Mouse (Mus musculus) Patski (cell line): ENCODE results near the gene Zfp704. TPM values are rescaled to one million over a fixed set of nuclear protein-coding genes. Genes with fewer than 3 reads are reported as not detected.

Experiments used
- ATAC-seq: fragments of 100-300 bp; one replicate; pipeline ENCODE4 v1.8.0; 2021
- CTCF ChIA-PET: fragments of 350-600 bp; sonication (Branson Sonifier 250); formaldehyde crosslinking; loops from one replicate; lab custom pipeline; 2022; ENCODE audit warnings: inconsistent platforms; lab: Charles Lee
- POLR2A ChIA-PET: fragments of 350-600 bp; sonication (Branson Sonifier 250); formaldehyde crosslinking; loops from one replicate; lab custom pipeline; 2022; ENCODE audit warnings: antibody characterized with exemption, inconsistent platforms; lab: Charles Lee
- DNase-seq: peaks from one replicate; pipeline ENCODE4 v3.0.0-alpha.2; 2011; ENCODE audit warnings: low read depth, low spot score
- H3K27me3 ChIP-seq: fragments of 371-371 bp; one replicate; pipeline ENCODE4 v1.5.1; 2021
- CTCF ChIP-seq: fragments of 100-300 bp; IDR thresholded peaks from one replicate; pipeline ENCODE4 v1.5.1; 2021
- in situ Hi-C: fragments of 300-500 bp; cut with MboI; formaldehyde crosslinking; loops from 3 replicates; pipeline ENCODE4 v1.11.1; 2018; ENCODE audit warnings: low pct_unique_long_range_greater_than_20kb, mixed read lengths
- polyA plus RNA-seq: library from polyadenylated mRNA; unstranded; gene quantifications from one replicate; pipeline ENCODE4 v1.2.3, GENCODE M21; 2021

Gene Zfp704
- polyA plus RNA-seq, 1 experiment from 2014 or later: 24.8 TPM

DNA sequence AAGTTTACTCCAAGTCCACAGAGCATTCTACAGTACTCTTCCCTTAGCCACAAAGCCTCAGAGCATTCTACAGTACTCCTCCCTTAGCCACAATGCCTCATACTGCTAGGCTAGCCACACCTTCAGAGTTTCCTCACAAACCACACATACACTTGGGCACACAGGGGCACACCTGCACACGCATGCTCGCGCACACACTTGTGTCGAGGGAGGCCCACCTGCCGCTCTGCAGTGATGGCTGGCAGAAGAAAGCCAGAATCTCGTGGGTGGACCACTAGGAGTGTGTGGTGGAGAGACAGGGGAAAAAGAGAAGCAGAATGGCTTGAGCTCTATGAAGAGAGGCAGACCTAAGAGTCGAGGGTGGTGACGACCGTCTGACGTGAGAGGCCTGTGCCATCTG lies 97.7 kb downstream of the Zfp704 start:
- ChIA-PET POLR2A (interaction anchor here (0.7 to 3.2 kb wide), 2 partner anchors 9 to 12 kb away, joined by 5 to 12 read pairs; no protein-coding TSS in a partner anchor), CTCF (interaction anchor here (1.1 to 1.2 kb wide), 2 partner anchors 9 to 11 kb away, joined by 3 read pairs; no protein-coding TSS in a partner anchor)
- ATAC-seq: no peak
- DNase-seq: no peak
- H3K27me3 ChIP-seq: no peaks in the 10 kb centered on the region
- no peak for TF ChIP-seq CTCF
- in situ Hi-C loops: no loop called here

DNA sequence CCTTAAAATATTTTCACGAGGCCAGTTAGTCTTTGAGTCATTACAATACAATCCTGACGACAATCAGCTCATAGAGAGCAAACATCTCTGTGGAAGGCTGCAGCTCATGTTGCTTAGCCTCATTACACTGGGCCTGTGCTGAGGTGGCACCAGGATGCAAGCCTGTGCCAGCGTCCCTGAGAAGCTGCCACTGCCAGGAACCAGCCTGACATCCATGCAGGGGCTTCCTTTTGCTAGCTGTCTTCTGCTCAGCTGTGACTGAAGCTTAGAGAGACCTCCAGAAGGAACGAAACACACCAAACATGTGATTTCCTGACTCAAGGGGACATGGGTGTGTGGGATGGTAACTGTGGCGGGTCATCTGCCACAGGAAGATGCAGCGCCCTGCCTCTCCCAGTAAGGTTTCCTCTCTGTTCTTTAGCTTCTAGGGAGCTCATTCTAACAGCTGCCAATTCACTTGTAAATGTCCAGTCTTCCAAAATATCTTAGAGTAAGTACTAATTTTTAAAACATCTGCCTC lies 104.1 kb downstream of the Zfp704 start:
- ATAC-seq (no peak), DNase-seq (no peak)
- no peaks in the 10 kb centered on the region for H3K27me3 ChIP-seq
- POLR2A ChIA-PET: interaction anchor here (0.6 kb wide), 1 partner anchor 885 kb away, joined by 3 read pairs; no protein-coding TSS in a partner anchor
- no peak for TF ChIP-seq CTCF
- in situ Hi-C loops: no loop called here
- CTCF ChIA-PET: interaction anchor here (1.1 to 1.2 kb wide), 3 partner anchors 42 to 248 kb away, joined by 3 read pairs; no protein-coding TSS in a partner anchor

DNA sequence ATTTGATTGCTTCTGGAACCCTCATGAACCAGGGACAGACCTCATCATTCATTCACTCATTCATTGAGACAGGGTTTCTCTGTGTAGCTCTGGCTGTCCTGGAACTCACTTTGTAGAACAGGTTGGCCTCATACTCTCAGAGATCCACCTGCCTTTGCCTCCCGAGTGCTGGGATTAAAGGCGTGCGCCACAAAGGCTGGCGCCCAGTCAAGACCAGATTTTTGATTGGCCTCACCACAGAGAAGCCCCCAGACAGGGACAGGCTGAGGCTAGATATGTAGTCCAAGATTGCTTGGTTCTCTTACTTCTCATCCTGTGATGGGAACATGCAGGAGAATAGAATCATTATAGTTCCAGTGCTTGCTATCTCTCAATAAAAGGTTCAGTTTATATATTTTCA lies 105.5 kb downstream of the Zfp704 start:
- POLR2A ChIA-PET: interaction anchor here (0.6 kb wide), 2 partner anchors 82 to 131 kb away, joined by 3 to 4 read pairs; no protein-coding TSS in a partner anchor
- no peak for DNase-seq
- CTCF ChIA-PET: interaction anchor here (1.8 to 2.9 kb wide), 2 partner anchors 9 to 11 kb away, joined by 4 to 11 read pairs; no protein-coding TSS in a partner anchor
- ATAC-seq: no peak
- no peaks in the 10 kb centered on the region for H3K27me3 ChIP-seq
- TF ChIP-seq CTCF: no peak
- in situ Hi-C loops: no loop called here

DNA sequence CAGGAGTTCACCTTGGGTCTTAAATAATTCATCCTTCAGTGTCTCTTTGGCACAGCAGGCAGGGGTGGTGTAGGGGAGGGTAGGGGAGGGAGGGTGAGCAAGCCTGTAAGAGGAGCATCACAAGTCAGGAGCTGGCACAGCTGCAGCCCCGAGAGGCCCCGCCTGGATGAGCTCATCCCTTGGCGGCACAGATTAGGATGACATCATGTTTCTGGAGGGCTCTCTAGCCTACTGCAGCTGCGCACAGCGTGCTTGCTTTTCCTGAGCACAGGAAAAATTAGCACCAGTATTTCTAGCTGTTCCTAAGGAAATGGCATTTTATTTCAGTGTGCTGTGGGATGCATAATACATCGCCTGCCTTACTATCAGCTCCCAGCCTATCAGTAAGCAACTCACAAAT lies 109.2 kb downstream of the Zfp704 start:
- in situ Hi-C loops: no loop called here
- DNase-seq (peak; percentile 94), ATAC-seq (peak; percentile 97)
- POLR2A ChIA-PET: interaction anchor here (0.9 kb wide), 1 partner anchor 165 kb away, joined by 3 read pairs; no protein-coding TSS in a partner anchor
- CTCF ChIA-PET: interaction anchor here (0.6 to 1.1 kb wide), 2 partner anchors 12 to 16 kb away, joined by 3 read pairs; no protein-coding TSS in a partner anchor
- TF ChIP-seq CTCF: no peak
- H3K27me3 ChIP-seq: no peaks in the 10 kb centered on the region

DNA sequence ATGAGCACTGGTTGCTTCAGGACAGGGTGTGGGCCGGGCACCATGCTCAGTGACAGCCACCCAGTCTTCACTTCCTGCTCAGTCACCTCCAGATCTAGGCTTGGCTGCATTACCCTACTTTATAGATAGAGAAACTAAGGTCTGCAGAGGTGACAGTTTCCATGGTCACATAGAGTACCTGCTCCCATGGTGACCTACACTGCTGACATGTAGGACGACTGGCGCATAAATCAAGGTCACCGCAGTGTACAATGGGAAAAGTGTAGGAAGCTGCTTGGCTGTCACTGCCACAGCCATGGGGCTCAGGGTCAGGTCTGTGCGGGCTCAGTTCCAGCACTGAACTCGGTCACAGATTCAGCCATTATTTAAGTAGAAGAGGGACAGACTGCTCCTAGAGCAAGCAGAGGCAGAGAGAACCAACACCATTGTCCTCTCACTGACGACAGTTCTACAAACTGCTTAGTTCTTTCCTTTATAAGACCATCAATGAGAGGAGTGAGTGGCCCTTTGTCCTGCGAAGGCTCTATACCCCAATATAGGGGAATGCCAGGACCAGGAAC lies 109.8 kb downstream of the Zfp704 start:
- ATAC-seq (no peak), DNase-seq (no peak)
- POLR2A ChIA-PET: interaction anchor here (0.6 kb wide), 1 partner anchor 246 kb away, joined by 3 read pairs; no protein-coding TSS in a partner anchor
- in situ Hi-C loops: no loop called here
- H3K27me3 ChIP-seq: no peaks in the 10 kb centered on the region
- no peak for TF ChIP-seq CTCF
- CTCF ChIA-PET: interaction anchor here (0.8 to 1.1 kb wide), 2 partner anchors 12 to 16 kb away, joined by 3 read pairs; no protein-coding TSS in a partner anchor

DNA sequence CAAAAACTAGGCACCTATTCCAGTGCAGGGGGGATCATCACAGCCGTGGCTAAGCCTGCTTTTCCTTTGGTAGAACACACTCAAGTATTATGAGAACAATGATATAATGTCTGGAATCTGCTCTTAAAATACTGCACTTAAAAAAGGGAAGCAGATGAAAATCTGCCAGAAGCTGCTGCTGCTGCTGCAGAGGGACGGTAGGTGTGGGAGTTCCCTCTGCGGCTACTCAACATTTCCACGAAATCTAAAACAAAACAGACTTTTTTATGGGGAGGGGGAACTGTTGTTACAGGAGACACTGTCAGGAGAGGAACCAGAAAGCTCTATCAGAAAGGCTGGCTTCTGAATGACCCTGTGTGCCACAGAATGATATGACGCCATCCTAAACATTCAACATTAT lies 110.4 kb downstream of the Zfp704 start:
- TF ChIP-seq CTCF: no peak
- no peak for ATAC-seq
- ChIA-PET POLR2A (interaction anchor here (0.6 to 1.1 kb wide), 2 partner anchors 15 to 247 kb away, joined by 3 read pairs; no protein-coding TSS in a partner anchor), CTCF (interaction anchor here (0.8 kb wide), 1 partner anchor 11 kb away, joined by 3 read pairs; no protein-coding TSS in a partner anchor)
- no peak for DNase-seq
- in situ Hi-C loops: no loop called here
- H3K27me3 ChIP-seq: no peaks in the 10 kb centered on the region

DNA sequence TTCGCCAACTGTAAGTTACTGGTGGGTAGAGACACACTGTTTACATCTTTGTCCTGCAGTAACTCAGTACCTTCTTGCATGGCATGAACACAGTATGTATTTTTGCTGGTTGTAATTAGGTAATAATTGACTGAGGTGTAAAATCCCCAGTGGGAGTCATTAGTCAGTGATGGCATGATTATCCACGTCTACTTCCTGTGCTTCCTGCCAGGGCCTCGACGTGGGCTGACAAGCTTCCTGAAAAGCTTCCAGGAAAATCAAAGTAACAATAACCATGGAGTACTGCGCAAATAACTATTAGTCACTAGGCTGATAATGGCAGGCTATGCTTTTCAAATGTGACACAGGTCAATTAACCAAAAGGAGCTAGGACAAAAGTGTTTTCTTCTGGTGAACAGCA lies 112.6 kb downstream of the Zfp704 start:
- DNase-seq (peak; percentile 48), ATAC-seq (no peak)
- in situ Hi-C loops: no loop called here
- CTCF ChIA-PET: interaction anchor here (0.9 to 1.5 kb wide), 6 partner anchors 12 to 90 kb away, joined by 3 to 5 read pairs (median 3); no protein-coding TSS in a partner anchor
- no peaks in the 10 kb centered on the region for H3K27me3 ChIP-seq
- POLR2A ChIA-PET: interaction anchor here (0.8 to 1.7 kb wide), 2 partner anchors 8 to 95 kb away, joined by 3 read pairs; no protein-coding TSS in a partner anchor
- no peak for TF ChIP-seq CTCF

DNA sequence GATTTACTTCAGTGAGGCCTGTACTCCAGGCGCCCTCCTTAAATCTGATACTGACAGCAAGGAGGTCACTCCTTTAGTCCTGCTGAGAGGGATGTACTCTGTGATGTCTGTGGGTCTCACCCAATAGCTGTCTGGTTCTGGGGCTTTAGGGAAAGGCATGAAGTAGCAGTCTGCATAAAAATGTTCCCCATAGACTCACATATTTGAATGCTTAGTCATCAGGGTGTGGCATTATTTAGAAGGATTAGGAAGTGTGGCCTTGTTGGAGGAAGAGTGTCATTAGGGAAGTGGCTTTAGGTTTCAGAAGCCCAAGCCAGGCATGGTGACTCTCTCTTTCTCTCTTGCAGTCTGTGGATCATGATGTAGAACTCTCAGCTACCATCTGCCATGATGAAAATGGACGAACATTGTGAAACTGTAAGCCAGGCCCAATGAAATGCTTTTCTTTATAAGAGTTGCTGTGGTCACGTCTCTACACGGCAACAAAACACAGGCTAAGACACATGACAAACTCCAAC lies 118.1 kb downstream of the Zfp704 start:
- DNase-seq (no peak), ATAC-seq (no peak)
- ChIA-PET CTCF (interaction anchor here (1.0 to 2.0 kb wide), 3 partner anchors 12 to 97 kb away, joined by 4 to 5 read pairs (median 4); no protein-coding TSS in a partner anchor), POLR2A (no interaction called here)
- TF ChIP-seq CTCF: no peak
- in situ Hi-C loops: no loop called here
- no peaks in the 10 kb centered on the region for H3K27me3 ChIP-seq

DNA sequence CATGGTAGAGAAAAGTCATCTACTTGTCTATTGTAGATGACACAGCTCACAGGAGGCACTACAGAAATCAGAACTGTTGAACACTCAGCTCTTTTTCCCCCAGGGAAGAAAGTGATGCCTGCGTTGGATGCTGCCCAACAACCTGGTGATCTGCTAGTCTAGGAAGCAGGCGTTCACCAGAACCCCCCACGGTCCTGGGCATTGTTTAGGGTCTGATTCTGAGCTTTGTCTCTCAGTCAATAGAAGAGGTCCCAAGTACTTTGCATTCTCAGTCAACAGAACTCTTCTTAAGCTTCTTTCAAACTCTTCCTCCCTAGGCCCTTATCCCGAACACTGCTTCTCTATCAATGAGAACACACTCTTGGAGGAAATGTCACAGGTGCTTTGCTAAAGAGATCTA lies 122.2 kb downstream of the Zfp704 start:
- TF ChIP-seq CTCF: no peak
- DNase-seq (no peak), ATAC-seq (no peak)
- CTCF ChIA-PET: interaction anchor here (1.7 kb wide), 1 partner anchor 13 kb away, joined by 3 read pairs; no protein-coding TSS in a partner anchor
- in situ Hi-C loops: no loop called here
- POLR2A ChIA-PET: no interaction called here
- no peaks in the 10 kb centered on the region for H3K27me3 ChIP-seq

DNA sequence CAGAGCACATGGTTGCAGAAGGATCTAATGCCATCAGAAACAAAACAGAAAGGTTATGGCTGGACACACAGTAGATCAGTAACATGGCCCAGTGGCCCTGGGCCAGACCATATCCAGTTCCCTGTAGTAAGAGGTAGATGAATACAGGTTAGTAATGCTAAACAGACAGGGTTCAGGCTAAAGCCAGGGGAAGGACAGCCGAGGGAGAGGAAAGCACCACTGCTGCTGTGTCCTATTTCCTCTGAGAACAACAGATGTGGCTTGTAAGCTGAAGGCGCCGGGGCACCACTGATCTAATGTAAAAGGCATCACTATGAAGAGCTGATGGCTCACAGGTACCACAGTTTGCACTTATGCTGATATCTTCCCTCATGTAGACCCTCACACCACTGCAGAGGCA lies 124.4 kb downstream of the Zfp704 start:
- H3K27me3 ChIP-seq: no peaks in the 10 kb centered on the region
- ATAC-seq (peak; percentile 33), DNase-seq (no peak)
- ChIA-PET CTCF (interaction anchor here (1.2 to 1.5 kb wide), 5 partner anchors 8 to 49 kb away, joined by 3 to 6 read pairs (median 3); no protein-coding TSS in a partner anchor), POLR2A (no interaction called here)
- in situ Hi-C loops: no loop called here
- no peak for TF ChIP-seq CTCF
